Mouse (Mus musculus): Measurements from ENCODE around the gene Aacs.

- TF ChIP-seq POLR2A (IDR thresholded peaks at IDR 0.05; ENCODE audit: control insufficient read depth, extremely low read depth, insufficient read depth, low read length, poor library complexity) = no peak
- TF ChIP-seq CTCF (IDR thresholded peaks at IDR 0.05; ENCODE audit: borderline replicate concordance, control insufficient read depth, extremely low read depth, insufficient read depth, low read length, poor library complexity) = no peak
Measured at GRCm38 (mm10) chr5:125482474-125482873, 6.9 kb downstream of the Aacs start.
